Mouse (Mus musculus): ENCODE data around the gene Gm29609. TPM values are rescaled to one million over a fixed set of nuclear protein-coding genes. Genes with fewer than 3 reads are reported as not detected.
A peak's percentile ranks its signal among the peaks of the same experiment; 100 is the strongest.

Gene Gm29609
- polyA plus RNA-seq, 1 experiment from 2014 or later = 1.8 TPM

GRCm38 (mm10) chr5:31116912-31117311 is 62.8 kb downstream of the Gm29609 start:
- no peaks in the 10 kb centered on the region for H3K4me1 ChIP-seq (ENCODE audit: control insufficient read depth, insufficient read depth, low read length)
- no peaks in the 10 kb centered on the region for H3K27me3 ChIP-seq (ENCODE audit: control insufficient read depth, insufficient read depth, low read length)
- H3K27ac ChIP-seq (replicated peaks; ENCODE audit: low read depth, low read length) = no peak overlapping the region
- H3K36me3 ChIP-seq (ENCODE audit: control insufficient read depth, insufficient read depth, low read length) = no peaks in the 10 kb centered on the region
- no peak for ATAC-seq (ENCODE audit: insufficient number of reproducible peaks, low FRiP score, low TSS enrichment, low read depth)
- H3K9ac ChIP-seq (ENCODE audit: low read length) = no peak overlapping the region
- no peak overlapping the region for H3K4me3 ChIP-seq (ENCODE audit: low read depth, low read length)
- WGBS = 19% methylated on average over 10 of the region's 10 CpGs
- DNase-seq (ENCODE audit: low spot score) = no peak
- H3K9me3 ChIP-seq (ENCODE audit: control insufficient read depth, low read length) = no peaks in the 10 kb centered on the region
- no peak overlapping the region for H3K4me2 ChIP-seq (ENCODE audit: low read depth, severe bottlenecking)

- Histone ChIP-seq H3K9ac (ENCODE audit: low read length) (no peak within 1 kb of the TSS), H3K9me3 (ENCODE audit: control insufficient read depth, low read length) (no peaks in the 10 kb centered on the region), H3K27ac (replicated peaks; ENCODE audit: low read depth, low read length) (no peak within 1 kb of the TSS), H3K4me3 (ENCODE audit: low read depth, low read length) (no peak within 1 kb of the TSS), H3K4me1 (ENCODE audit: control insufficient read depth, insufficient read depth, low read length) (no peaks in the 10 kb centered on the region), H3K27me3 (ENCODE audit: control insufficient read depth, insufficient read depth, low read length) (no peaks in the 10 kb centered on the region), H3K36me3 (ENCODE audit: control insufficient read depth, insufficient read depth, low read length) (no peaks in the 10 kb centered on the region), H3K4me2 (ENCODE audit: low read depth, severe bottlenecking) (no peak within 1 kb of the TSS)
- ATAC-seq (ENCODE audit: insufficient number of reproducible peaks, low FRiP score, low TSS enrichment, low read depth) (no peak), DNase-seq (ENCODE audit: low spot score) (no peak)
- 38% methylated on average over 3 of the region's 3 CpGs for WGBS
Measured at GRCm38 (mm10) chr5:31116354-31116753, 63.4 kb downstream of the Gm29609 start, which contains the start of gene Trim54. TSS of gene Trim54 (plus strand) at chr5:31116712.

GRCm38 (mm10) chr5:31110781-31111180 is 68.9 kb downstream of the Gm29609 start:
- Histone ChIP-seq H3K27me3 (ENCODE audit: control insufficient read depth, insufficient read depth, low read length) (no peaks in the 10 kb centered on the region), H3K4me3 (ENCODE audit: low read depth, low read length) (no peak overlapping the region), H3K36me3 (ENCODE audit: control insufficient read depth, insufficient read depth, low read length) (no peaks in the 10 kb centered on the region), H3K27ac (replicated peaks; ENCODE audit: low read depth, low read length) (no peak overlapping the region), H3K9me3 (ENCODE audit: control insufficient read depth, low read length) (no peaks in the 10 kb centered on the region), H3K4me2 (ENCODE audit: low read depth, severe bottlenecking) (no peak overlapping the region), H3K4me1 (ENCODE audit: control insufficient read depth, insufficient read depth, low read length) (no peaks in the 10 kb centered on the region), H3K9ac (ENCODE audit: low read length) (no peak overlapping the region)
- no peak for DNase-seq (ENCODE audit: low spot score)
- no peak for ATAC-seq (ENCODE audit: insufficient number of reproducible peaks, low FRiP score, low TSS enrichment, low read depth)
- 31% methylated on average over 7 of the region's 7 CpGs for whole genome bisulfite sequencing

- H3K27ac ChIP-seq (replicated peaks; ENCODE audit: low read depth, low read length) = no peak within 1 kb of the TSS
- no peak within 1 kb of the TSS for H3K9ac ChIP-seq (ENCODE audit: low read length)
- DNase-seq (ENCODE audit: low spot score) (no peak), ATAC-seq (ENCODE audit: insufficient number of reproducible peaks, low FRiP score, low TSS enrichment, low read depth) (no peak)
- no peaks in the 10 kb centered on the region for H3K9me3 ChIP-seq (ENCODE audit: control insufficient read depth, low read length)
- H3K36me3 ChIP-seq (ENCODE audit: control insufficient read depth, insufficient read depth, low read length) = no peaks in the 10 kb centered on the region
- no peaks in the 10 kb centered on the region for H3K27me3 ChIP-seq (ENCODE audit: control insufficient read depth, insufficient read depth, low read length)
- WGBS = 92% methylated on average over 18 of the region's 18 CpGs
- no peak within 1 kb of the TSS for H3K4me2 ChIP-seq (ENCODE audit: low read depth, severe bottlenecking)
- H3K4me1 ChIP-seq (ENCODE audit: control insufficient read depth, insufficient read depth, low read length) = no peaks in the 10 kb centered on the region
- no peak within 1 kb of the TSS for H3K4me3 ChIP-seq (ENCODE audit: low read depth, low read length)
Measured at GRCm38 (mm10) chr5:31108000-31108490, 71.7 kb downstream of the Gm29609 start, which contains the start of gene Slc30a3. TSS of gene Slc30a3 (minus strand) at chr5:31108237.

- H3K4me1 ChIP-seq (ENCODE audit: control insufficient read depth, insufficient read depth, low read length) = no peaks in the 10 kb centered on the region
- H3K4me3 ChIP-seq (ENCODE audit: low read depth, low read length) = no peak within 1 kb of the TSS
- H3K36me3 ChIP-seq (ENCODE audit: control insufficient read depth, insufficient read depth, low read length) = no peaks in the 10 kb centered on the region
- H3K9me3 ChIP-seq (ENCODE audit: control insufficient read depth, low read length) = no peaks in the 10 kb centered on the region
- H3K27me3 ChIP-seq (ENCODE audit: control insufficient read depth, insufficient read depth, low read length) = no peaks in the 10 kb centered on the region
- 86% methylated on average over 9 of the region's 9 CpGs for WGBS
- no peak within 1 kb of the TSS for H3K4me2 ChIP-seq (ENCODE audit: low read depth, severe bottlenecking)
- DNase-seq (ENCODE audit: low spot score) = no peak
- ATAC-seq (ENCODE audit: insufficient number of reproducible peaks, low FRiP score, low TSS enrichment, low read depth) = no peak
- no peak within 1 kb of the TSS for H3K27ac ChIP-seq (replicated peaks; ENCODE audit: low read depth, low read length)
- no peak within 1 kb of the TSS for H3K9ac ChIP-seq (ENCODE audit: low read length)
Measured at GRCm38 (mm10) chr5:31105814-31106335, 73.8 kb downstream of the Gm29609 start, which contains the start of gene Dnajc5g. TSS of gene Dnajc5g (plus strand) at chr5:31106285.

GRCm38 (mm10) chr5:31095711-31096480 is 83.8 kb downstream of the Gm29609 start:
- no peaks in the 10 kb centered on the region for H3K9me3 ChIP-seq (ENCODE audit: control insufficient read depth, low read length)
- H3K4me2 ChIP-seq (ENCODE audit: low read depth, severe bottlenecking) = no peak overlapping the region
- H3K4me3 ChIP-seq (ENCODE audit: low read depth, low read length) = no peak overlapping the region
- ATAC-seq (ENCODE audit: insufficient number of reproducible peaks, low FRiP score, low TSS enrichment, low read depth) (no peak), DNase-seq (ENCODE audit: low spot score) (no peak)
- peaks cover 65% of the 10 kb centered on the region for H3K27me3 ChIP-seq (ENCODE audit: control insufficient read depth, insufficient read depth, low read length)
- 27% methylated on average over 11 of the region's 11 CpGs for WGBS
- peaks cover 10% of the 10 kb centered on the region for H3K4me1 ChIP-seq (ENCODE audit: control insufficient read depth, insufficient read depth, low read length)
- no peak overlapping the region for H3K9ac ChIP-seq (ENCODE audit: low read length)
- H3K27ac ChIP-seq (replicated peaks; ENCODE audit: low read depth, low read length) = no peak overlapping the region
- H3K36me3 ChIP-seq (ENCODE audit: control insufficient read depth, insufficient read depth, low read length) = no peaks in the 10 kb centered on the region

GRCm38 (mm10) chr5:31094799-31095691 is 84.7 kb downstream of the Gm29609 start:
- ATAC-seq (ENCODE audit: insufficient number of reproducible peaks, low FRiP score, low TSS enrichment, low read depth) (no peak), DNase-seq (ENCODE audit: low spot score) (peak; percentile 49)
- under 1% methylated on average over 59 of the region's 59 CpGs for whole genome bisulfite sequencing
- Histone ChIP-seq H3K36me3 (ENCODE audit: control insufficient read depth, insufficient read depth, low read length) (no peaks in the 10 kb centered on the region), H3K27ac (replicated peaks; ENCODE audit: low read depth, low read length) (no peak overlapping the region), H3K9ac (ENCODE audit: low read length) (no peak overlapping the region), H3K27me3 (ENCODE audit: control insufficient read depth, insufficient read depth, low read length) (peaks cover 74% of the 10 kb centered on the region), H3K9me3 (ENCODE audit: control insufficient read depth, low read length) (no peaks in the 10 kb centered on the region), H3K4me3 (ENCODE audit: low read depth, low read length) (peak overlapping the region; percentile 5; the same call in 1 of the 2 replicates), H3K4me2 (ENCODE audit: low read depth, severe bottlenecking) (peak overlapping the region; percentile 33), H3K4me1 (ENCODE audit: control insufficient read depth, insufficient read depth, low read length) (peaks cover 10% of the 10 kb centered on the region)
